Mouse (Mus musculus): ENCODE measurements around the gene Fcf1.

DNA sequence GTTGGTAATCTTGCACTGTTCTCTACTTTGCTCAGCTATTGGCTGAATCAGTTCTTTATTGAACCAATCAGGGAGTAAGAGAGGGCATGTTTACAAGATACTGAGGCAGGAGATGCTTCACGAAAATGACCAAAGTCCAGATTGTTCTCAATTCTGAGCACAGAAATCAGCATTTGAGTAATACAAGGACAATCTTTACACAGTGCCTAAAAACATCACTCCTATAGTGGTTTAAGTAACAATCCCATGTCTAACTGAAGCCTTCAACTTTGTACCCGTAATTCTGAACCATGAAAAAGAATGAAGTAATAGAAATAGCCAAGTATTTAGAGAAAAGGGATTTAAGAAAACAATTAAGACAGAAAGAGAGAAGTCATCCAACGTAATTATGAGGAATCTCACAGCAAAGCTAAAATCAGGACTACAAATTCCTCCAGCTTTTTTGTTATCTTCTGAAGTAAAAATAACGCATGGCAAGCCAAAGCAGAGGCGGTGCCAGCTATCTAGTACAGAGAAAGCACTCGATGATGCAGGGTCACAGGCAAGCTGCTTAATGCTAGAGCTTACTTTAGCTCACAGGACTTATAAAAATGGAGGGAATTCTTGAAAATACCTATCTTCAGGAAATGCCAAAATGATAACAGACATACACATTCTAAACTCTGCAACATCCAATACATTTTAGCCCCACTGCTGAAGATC is 22.0 kb upstream of the Fcf1 start:
- TF ChIP-seq TAL1 (IDR thresholded peaks at IDR 0.05; ENCODE audit: low read length) (no peak), GATA1 (IDR thresholded peaks at IDR 0.05; ENCODE audit: low read length) (no peak)
